Mouse (Mus musculus) neutrophil, adult 5-6 weeks (primary cell): ENCODE data around the gene Rere. TPM values are rescaled to one million over a fixed set of nuclear protein-coding genes. Genes with fewer than 3 reads are reported as not detected.

Experiments used
- ATAC-seq: fragments of 151-379, 151-347 bp; 2 replicates; pipeline ENCODE4 v1.8.0; 2017; ENCODE audit warnings: mild to moderate bottlenecking, moderate TSS enrichment; ENCODE audit not compliant: insufficient number of reproducible peaks, poor library complexity, low FRiP score, severe bottlenecking; ENCODE audit errors: extremely low read depth
- total RNA-seq: library from RNA; stranded (forward); fragments of 200-1000 nt; gene quantifications from 2 replicates; pipeline ENCODE4 v1.2.3, GENCODE M21; 2017

Rere gene
- total RNA-seq, 1 experiment from 2014 or later = 59.4 TPM

- ATAC-seq = no peak
These were observed 162.6 kb downstream of the Rere start for GRCm38 (mm10) chr4:150444068-150444467.

GRCm38 (mm10) chr4:150446617-150447016 lies 165.2 kb downstream of the Rere start:
- no peak for ATAC-seq

GRCm38 (mm10) chr4:150447517-150447916 lies 166.1 kb downstream of the Rere start:
- no peak for ATAC-seq

- ATAC-seq = no peak
These were observed 167.0 kb downstream of the Rere start for GRCm38 (mm10) chr4:150448433-150448832.

GRCm38 (mm10) chr4:150450081-150450691 lies 168.7 kb downstream of the Rere start:
- no peak for ATAC-seq

- ATAC-seq = no peak
These were observed 170.9 kb downstream of the Rere start for GRCm38 (mm10) chr4:150452155-150452847.

- no peak for ATAC-seq
These were observed 173.3 kb downstream of the Rere start for GRCm38 (mm10) chr4:150454571-150455306.

GRCm38 (mm10) chr4:150455750-150456149 lies 174.3 kb downstream of the Rere start:
- ATAC-seq = no peak

- no peak for ATAC-seq
These were observed 175.0 kb downstream of the Rere start for GRCm38 (mm10) chr4:150456452-150456851.

- ATAC-seq = no peak
These were observed 175.4 kb downstream of the Rere start for GRCm38 (mm10) chr4:150456886-150457285.

- ATAC-seq = no peak
These were observed 175.9 kb downstream of the Rere start for GRCm38 (mm10) chr4:150457353-150457752.

- ATAC-seq = no peak
These were observed 176.3 kb downstream of the Rere start for GRCm38 (mm10) chr4:150457771-150458170.

GRCm38 (mm10) chr4:150459022-150459794 lies 177.8 kb downstream of the Rere start:
- ATAC-seq = no peak

GRCm38 (mm10) chr4:150460451-150460850 lies 179.0 kb downstream of the Rere start:
- ATAC-seq = no peak

- no peak for ATAC-seq
These were observed 179.6 kb downstream of the Rere start for GRCm38 (mm10) chr4:150461011-150461410.

- ATAC-seq = no peak
These were observed 180.2 kb downstream of the Rere start for GRCm38 (mm10) chr4:150461427-150462189.

GRCm38 (mm10) chr4:150462367-150462766 lies 180.9 kb downstream of the Rere start:
- ATAC-seq = no peak

GRCm38 (mm10) chr4:150465759-150466158 lies 184.3 kb downstream of the Rere start:
- ATAC-seq = peak; percentile 83

GRCm38 (mm10) chr4:150469274-150469673 lies 187.8 kb downstream of the Rere start:
- ATAC-seq = no peak
